Mouse (Mus musculus) heart, adult 8-10 months (tissue): ENCODE results near the gene Mia2. TPM values are rescaled to one million over a fixed set of nuclear protein-coding genes. Genes with fewer than 3 reads are reported as not detected.
A peak's percentile ranks its signal among the peaks of the same experiment; 100 is the strongest.

ENCODE experiments used
- DNase-seq: peaks from one replicate; pipeline ENCODE4 v3.0.0; 2022; ENCODE audit warnings: low spot score
- total RNA-seq, 4 experiments: library from RNA; stranded (reverse); gene quantifications; 2 replicates each; pipeline ENCODE4 v1.2.4; 2022

Gene Mia2
- total RNA-seq, 4 experiments from 2014 or later, result 93.4 to 113 (median 106) TPM

- no peak for DNase-seq
Measured at GRCm38 (mm10) chr12:59162797-59163196, 67.2 kb downstream of the Mia2 start.

DNA sequence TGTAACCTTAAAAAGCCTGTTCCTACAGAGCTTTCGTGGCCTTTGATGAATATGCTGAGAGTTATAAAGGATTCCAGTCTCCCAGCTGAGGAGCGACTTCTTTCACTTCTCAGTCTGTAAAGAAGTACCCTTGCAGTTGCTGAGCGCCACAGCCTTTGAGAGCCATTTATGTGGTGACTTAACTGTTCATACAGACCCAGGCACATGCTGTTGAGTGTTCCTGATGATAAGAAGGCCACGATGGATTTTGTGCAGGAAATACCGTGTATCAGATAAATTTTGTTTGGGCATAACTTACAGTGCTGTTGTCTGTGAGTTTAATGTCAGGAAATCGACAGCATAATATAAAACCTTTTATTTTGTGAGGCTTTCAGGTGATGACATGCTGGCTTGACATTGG is 68.9 kb downstream of the Mia2 start:
- no peak for DNase-seq

- no peak for DNase-seq
Measured at GRCm38 (mm10) chr12:59166557-59166956, 71.0 kb downstream of the Mia2 start.

DNA sequence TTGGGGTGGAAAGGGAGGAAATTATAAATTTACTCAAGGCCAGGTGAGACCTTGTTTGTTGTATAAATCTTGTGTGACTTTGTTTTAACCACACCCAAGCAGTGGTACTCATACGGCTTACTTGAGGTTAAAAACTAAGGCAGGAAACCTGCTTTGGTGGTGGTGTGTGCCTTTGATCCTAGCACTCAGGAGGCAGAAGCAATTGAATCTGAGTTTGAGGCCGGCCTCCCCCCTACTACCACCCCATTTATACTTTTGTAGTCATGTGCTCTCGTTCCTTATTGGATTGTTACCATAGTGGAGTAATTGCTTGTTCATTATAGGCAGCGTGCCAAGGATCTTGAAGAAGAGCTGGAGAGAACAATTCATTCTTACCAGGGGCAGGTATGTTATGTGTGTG is 74.3 kb downstream of the Mia2 start:
- DNase-seq, result no peak

DNA sequence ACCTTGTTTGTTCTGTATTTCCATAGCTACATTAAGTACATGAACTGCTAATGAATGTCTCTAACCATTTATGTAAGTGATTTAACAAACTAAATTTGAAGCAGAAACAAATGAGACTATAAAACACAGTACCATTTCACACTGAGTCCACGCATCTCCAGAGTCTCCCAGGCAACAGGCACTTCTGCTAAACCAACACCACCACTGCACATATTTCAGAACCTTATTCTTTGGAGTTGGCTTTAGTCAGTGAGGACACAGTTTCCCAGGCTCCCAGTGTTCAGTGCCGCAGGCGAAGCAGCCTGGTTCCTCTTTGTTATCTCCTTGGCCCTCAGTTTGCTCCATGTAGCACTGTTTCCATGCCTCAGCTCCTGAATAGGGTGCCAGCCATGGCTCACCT is 82.2 kb downstream of the Mia2 start:
- DNase-seq, result no peak

- no peak for DNase-seq
Measured at GRCm38 (mm10) chr12:59188086-59188682, 92.6 kb downstream of the Mia2 start.

- DNase-seq, result no peak
Measured at GRCm38 (mm10) chr12:59193637-59194036, 98.0 kb downstream of the Mia2 start.

DNA sequence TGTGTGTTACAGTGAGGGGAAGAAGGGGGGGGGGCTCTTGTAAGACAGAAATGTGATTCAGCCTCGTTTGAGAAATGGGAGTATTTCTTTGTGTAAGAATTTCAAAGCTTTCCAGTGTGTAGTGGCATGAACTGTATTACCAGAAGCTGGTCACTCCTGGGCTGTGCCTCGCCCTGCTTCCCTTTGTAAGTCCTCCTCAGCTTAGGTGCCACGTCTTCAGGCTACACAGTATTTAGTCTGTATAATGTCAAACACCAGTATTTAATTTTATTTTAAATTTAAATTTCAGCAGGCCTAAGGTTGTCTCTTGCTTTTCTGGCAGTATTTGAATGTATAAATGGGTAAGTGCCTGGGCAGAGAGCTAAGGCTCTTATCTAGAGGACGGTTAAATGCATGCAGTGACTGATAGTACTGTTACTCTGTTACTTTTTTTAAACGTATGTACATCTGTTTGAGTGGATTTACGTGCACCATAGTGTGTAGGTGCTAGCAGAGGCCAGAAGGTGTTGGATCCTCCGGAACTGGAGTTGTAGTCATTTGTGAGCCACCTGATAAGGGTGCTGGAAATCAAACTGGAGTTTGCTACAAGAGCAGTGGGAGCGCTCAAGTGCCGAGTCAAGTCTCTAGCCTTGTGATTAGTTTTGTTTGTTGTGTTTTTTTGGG is 98.9 kb downstream of the Mia2 start:
- DNase-seq, result no peak

GRCm38 (mm10) chr12:59195065-59195464 is 99.5 kb downstream of the Mia2 start:
- no peak for DNase-seq

- DNase-seq, result no peak
Measured at GRCm38 (mm10) chr12:59195941-59196340, 100.3 kb downstream of the Mia2 start.

DNA sequence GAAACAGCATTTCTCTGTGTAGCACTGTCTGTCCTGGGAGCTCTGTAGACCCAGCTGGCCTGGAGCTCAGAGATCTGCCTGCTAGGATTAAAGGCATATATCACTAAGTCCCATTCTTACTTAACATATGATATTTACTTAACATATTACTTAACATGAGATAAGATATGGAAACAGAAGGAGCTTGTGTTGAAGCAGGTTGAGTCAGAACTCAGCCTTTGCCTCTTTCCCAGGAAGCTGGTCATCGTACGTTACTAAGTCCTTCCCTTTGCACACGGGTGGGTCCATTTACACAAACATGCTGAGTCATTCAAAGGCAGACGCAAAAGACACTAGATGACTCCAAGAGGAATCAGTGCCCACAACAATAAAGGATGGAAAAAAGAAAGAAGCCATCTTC is 103.2 kb downstream of the Mia2 start:
- DNase-seq, result no peak

- DNase-seq, result no peak
Measured at GRCm38 (mm10) chr12:59199361-59199760, 103.8 kb downstream of the Mia2 start.

DNA sequence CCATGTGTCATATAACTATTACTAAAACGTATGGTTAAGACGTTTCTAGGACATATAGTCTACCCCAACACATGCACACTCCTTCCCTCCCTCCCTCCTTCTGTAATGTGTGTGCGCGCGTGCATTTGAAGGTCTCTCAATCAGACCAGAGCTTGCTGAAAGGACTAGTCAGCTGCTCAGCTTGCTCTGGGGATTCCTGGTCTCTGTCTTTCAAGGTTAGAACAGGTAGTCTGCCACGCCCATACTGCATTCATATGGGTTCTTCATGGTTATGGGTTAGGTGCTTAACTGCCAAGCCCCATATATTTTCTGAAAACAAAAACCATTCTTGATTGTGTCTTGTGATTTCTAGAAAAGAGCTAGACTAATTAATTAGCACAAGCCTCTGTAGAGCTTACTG is 110.0 kb downstream of the Mia2 start:
- DNase-seq, result no peak

GRCm38 (mm10) chr12:59206208-59206999 is 110.8 kb downstream of the Mia2 start:
- no peak for DNase-seq

DNA sequence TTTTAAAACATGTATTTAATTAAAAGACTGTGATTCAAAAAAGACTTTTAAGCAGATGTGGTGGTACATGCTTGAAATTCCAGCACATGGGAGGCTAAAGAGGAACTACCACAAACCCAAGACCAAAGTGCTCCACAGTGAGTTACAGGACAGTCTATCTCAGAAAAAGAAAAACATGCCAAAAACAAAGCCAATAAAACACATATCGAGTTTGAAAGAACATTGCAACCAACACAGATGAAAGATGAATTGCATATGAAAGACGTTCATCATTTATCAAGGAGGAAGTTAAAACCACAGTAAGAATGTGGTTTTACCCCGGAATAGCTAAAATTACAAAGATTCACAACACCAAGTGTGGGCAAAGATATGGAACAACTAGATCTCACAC is 111.4 kb downstream of the Mia2 start:
- no peak for DNase-seq

GRCm38 (mm10) chr12:59207814-59208213 is 112.2 kb downstream of the Mia2 start:
- DNase-seq, result no peak

DNA sequence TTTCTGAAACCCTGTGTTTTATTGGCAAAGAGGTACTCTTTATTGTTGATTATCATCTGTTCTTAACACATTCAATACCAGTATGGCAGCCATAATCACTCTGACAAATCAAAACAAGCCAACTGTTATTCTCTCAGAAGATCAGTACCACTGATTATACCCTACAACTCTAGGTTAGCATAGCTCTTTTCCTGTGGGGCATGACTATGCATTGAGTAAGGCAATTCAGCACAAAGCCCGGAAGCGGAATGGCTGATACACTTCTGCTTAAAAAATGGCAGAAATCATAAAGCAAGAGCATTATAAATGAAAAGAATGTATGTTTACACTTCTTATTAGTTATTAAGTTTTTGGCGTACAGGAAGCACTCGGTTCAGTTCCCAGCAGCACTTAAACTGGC is 120.6 kb downstream of the Mia2 start:
- DNase-seq, result no peak

DNA sequence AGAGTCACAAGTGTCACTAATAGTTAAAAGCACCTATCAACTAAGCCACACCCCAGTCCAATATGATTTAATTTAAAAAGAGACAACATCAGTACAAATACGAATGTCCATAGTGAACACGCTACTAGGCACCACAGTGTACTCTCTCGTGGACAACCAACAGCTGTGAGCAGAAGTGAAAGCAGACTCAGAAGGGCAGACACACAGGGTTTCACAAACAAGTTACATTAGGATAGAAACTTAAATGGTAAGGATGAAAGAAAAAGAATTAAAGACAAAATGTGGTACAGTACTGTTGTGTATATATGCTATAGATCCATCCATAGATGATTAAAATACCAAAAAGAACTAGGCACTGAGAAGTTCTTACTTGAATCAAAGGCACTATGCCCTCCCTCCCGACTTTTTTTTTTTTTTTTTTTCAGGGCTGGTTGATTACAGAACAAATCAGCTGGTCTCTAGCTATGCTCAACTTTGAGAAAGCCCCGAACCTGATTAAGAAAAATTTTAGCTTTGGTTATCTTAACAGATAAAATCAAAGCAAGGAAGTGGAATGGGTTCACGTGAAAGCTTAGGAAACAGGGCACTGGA is 121.2 kb downstream of the Mia2 start:
- DNase-seq, result no peak

DNA sequence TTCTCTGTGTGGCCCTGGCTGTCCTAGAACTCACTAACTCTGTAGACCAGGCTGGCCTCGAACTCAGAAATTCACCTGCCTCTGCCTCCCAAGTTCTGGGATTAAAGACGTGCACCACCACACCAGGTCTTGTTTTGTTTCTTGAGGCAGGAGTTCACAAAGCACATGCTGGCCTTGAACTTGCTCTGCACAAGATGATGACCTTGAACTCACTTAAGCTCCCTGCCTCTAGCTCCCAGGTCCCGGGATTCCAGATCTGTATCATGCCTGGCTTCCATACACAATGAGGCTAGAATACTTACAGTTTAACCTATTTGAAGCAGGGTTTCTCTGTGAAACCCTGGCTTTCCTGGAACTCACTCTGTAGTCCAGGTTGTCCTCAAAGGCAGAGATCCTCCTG is 121.7 kb downstream of the Mia2 start:
- no peak for DNase-seq

GRCm38 (mm10) chr12:59218640-59219321 is 123.2 kb downstream of the Mia2 start:
- no peak for DNase-seq

DNA sequence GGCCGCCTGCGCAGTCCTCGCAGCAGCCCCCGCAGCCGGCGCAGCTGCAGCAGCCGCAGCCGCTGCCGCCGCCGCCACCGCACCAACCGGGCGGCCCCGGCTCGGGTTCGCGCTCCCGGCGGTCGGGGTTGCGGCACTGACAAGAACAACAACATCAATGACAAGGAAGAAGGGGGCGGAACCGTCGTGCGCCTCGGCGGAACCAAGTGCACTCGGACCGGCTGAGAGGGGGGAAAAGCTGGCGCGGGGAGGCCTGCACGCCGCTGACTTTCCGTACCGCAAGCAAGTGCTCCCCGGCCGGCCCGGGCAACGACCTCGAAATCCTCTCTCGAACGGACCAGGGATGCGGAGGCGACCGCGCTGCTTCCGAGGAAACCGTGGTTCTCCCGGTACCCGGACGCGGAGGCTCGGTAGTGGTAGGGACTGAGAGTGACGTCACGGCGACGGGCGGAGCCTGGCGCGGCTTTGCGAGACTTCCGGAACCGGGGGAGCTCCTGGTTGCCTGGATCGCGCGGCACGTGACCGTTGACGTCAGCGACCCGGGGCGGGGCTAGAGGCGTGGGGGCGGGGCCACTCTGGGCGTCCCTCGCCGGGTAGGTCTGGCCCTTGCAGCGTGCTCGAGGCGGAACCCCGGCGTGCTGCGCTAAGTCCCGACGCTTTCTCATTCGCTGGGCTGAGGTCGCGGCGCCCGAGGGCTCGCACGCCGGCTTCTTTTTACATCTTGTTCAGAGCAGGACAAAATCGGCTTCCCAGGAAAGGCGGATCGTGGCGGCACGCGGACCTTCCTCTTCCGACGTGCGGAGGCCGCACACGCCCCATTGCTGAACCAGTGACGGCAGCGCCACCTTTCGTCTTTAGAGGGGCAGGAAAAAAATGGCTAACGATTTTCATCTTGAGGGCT is 124.0 kb downstream of the Mia2 start, which contains the start of gene Fbxo33:
TSS of gene Fbxo33 (minus strand) at position 401 of the 901 bp plus-strand sequence.
- peak; percentile 96 for DNase-seq
